Mouse (Mus musculus) adipose tissue, adult 10 weeks (tissue): ENCODE measurements around the gene Galnt9. TPM values are rescaled to one million over a fixed set of nuclear protein-coding genes. Genes with fewer than 3 reads are reported as not detected.

Experiments
- polyA plus RNA-seq: library from polyadenylated mRNA; stranded (reverse); fragments of 350-450 nt; fragmentation: Illumina TruSeq; extraction: RNeasy Lipid Tissue Mini Kit (QIAGEN cat#74804); gene quantifications from one replicate; pipeline ENCODE4 v1.2.3, GENCODE M21; 2014; ENCODE audit warnings: low read depth, low replicate concordance

The Galnt9 gene
- 3.1 TPM for polyA plus RNA-seq

DNA sequence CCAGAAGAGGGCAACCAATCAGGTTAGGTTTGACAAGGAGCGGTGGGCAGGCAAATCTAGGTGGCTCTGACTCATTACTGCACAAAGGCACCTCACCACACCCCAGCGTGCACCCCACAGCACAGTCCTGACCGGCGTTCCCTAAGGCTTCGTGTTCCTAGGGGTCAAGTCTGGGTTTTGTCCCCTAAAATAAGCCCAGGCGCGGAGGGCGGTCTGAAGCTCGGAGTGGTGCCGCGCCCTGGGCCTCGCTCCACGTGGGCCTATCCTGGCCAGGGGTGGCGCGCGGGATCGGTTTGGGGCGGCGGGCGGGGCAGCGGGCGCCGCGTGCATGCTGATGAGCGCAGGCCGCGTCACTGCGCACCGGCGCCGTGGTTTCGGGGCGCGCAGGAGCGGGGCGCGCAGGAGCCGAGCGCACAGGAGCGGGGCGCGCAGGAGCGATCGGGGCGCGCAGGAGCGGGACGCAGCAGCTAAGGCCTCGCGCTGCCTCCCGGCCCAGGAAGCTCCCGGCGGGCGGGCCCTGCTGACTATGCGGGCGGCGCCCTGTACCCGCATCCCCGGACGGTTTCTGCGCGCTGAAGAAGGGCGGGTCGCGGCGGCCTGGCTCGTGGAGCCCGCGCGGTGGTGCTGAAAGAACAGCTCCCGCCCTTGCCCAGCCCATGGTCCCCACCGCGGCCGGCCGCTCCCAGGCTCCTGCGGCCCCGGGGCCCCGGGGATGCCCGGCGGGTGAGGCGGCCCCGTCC lies at the start of gene Galnt9:
Gene Galnt9, plus strand, starts transcription at position 405 of the 740 bp plus-strand sequence.

DNA sequence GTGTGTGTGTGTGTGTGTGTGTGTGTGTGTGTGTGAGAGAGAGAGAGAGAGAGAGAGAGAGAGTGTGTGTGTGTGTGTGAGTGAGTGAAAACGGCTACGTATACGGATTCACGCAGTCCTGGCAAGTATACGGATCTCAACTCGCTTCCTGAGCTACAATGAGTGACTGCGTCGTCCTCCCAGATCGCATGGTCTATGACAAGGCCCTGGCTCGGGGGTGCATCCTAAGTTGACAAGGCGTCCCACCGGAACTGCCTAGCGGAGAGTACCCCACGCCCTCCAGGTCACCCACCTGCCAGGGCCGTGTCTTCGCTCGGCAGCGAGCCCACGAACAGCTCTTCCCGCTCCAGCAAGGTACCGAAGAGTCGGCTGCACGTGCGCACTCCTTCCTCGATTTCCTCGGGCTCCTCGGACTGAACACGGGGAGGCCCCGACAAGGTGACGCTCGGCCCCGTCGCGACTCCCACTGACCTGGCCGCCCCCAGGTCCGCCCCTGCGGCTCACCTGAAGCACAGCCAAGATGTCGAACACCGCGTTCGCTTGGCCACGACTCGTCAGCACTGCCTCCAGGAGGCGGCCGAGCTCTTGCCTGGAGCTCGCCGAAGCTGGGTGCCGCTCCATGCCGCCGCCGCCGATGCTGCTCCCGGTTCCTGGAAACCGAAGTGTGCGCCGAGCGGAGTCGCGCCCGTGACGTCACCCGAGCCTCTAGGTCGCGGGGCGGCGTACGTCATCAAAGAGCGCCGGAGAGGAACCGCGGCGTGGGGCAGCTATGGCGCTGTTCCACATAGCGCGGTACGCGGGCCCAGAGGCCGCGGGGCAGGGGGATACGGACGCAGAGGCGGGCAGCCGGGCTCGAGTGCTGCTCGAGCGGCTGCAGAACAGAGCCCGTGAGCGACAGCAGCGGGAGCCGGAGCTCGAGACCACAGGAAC lies 108.8 kb downstream of the Galnt9 start, which contains the start of the genes Noc4l and Ddx51:
Gene Noc4l, minus strand, starts transcription at position 699 of the 930 bp plus-strand sequence.
Gene Ddx51, plus strand, starts transcription at position 733 of the 930 bp plus-strand sequence.

Other genes with a start within 250 kb of the Galnt9 start
- 37.7 TPM for gene P2rx2, start 201.1 kb upstream of the Galnt9 start, polyA plus RNA-seq
- 279 TPM for gene Lrcol1, start 199.6 kb upstream of the Galnt9 start, polyA plus RNA-seq
- 49.2 TPM for gene Fbrsl1, start 95.9 kb upstream of the Galnt9 start, polyA plus RNA-seq
- gene Noc4l, start 109.1 kb downstream of the Galnt9 start, polyA plus RNA-seq = 11.9 TPM
- 10.6 TPM for gene Ddx51, start 109.1 kb downstream of the Galnt9 start, polyA plus RNA-seq
- gene Ep400, start 226.4 kb downstream of the Galnt9 start, polyA plus RNA-seq = 25.6 TPM
- 16.3 TPM for gene Pus1, start 236.3 kb downstream of the Galnt9 start, polyA plus RNA-seq